Mouse (Mus musculus): Measurements from ENCODE around the gene Hdgf.
A peak's percentile ranks its signal among the peaks of the same experiment; 100 is the strongest.

Gene Hdgf

GRCm38 (mm10) chr3:87945781-87946540 is 39.8 kb downstream of the Hdgf start:
- no peak for DNase-seq (ENCODE audit: low spot score)

DNA sequence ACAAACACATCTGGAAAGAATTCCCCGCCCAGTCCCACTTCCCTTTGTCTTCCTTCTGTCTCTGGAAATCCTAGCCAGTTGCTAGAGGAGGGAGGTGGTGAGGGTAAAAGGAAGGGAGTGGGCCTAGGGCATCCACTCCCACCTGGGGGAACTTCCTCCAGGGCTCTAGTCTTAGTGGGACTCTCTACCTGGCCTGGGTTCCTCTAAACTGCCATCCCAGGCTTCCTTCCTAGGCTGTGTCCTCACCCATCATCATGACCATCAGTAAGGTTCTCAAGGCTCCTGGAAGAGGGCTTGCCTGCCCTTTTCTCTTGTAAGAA is 40.4 kb downstream of the Hdgf start:
- DNase-seq (ENCODE audit: low spot score): no peak

- no peak for DNase-seq (ENCODE audit: low spot score)
Measured at GRCm38 (mm10) chr3:87947056-87947810, 41.1 kb downstream of the Hdgf start.

GRCm38 (mm10) chr3:87947811-87948199 is 41.7 kb downstream of the Hdgf start:
- DNase-seq (ENCODE audit: low spot score): peak; percentile 77

DNA sequence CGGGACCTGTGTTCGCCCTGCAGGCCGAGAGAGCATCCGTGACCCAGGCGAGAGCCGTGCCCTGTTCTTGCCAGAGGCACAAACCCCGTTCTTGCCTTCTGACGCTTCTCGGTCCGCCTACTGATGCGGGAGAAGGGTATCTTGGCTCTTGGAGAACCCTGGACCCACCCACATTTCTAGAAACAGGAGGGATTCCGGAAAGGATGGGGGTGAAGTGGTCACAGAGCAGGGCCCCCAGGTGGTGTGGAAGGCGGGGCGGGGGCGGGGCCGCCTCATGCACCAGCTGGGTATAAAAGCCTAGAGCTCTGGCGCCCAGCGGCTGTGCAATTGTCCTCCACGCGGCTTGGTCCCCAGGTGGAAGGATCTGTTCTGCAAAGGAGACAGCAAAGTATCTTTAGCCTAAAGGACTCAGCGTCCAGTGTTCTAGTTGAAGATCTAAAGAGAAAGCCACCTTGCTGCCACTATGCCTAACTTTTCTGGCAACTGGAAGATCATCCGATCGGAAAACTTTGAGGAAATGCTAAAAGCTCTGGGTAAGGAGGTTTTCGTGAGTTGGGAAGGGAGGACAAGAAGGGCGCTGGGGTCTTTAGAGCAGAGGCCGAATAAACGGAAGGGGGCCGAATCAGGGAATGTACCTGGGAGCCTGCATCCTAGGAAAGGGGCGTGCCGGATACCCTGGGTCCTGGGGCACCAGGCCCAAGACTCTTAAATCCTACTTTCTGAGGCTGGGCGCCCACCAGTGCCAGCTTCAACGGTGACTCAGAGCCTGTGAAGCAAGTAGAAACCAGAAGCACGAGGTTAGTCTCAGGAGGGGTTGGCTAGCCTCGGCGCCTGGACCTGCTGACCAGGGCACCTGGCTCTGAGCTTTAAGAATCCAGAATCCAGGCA is 42.5 kb downstream of the Hdgf start, which contains the start of gene Crabp2:
TSS of gene Crabp2 (plus strand) at position 289 of the 888 bp plus-strand sequence.
- DNase-seq (ENCODE audit: low spot score): peak; percentile 58

GRCm38 (mm10) chr3:87949266-87949954 is 43.3 kb downstream of the Hdgf start:
- DNase-seq (ENCODE audit: low spot score): no peak

- DNase-seq (ENCODE audit: low spot score): peak; percentile 82
Measured at GRCm38 (mm10) chr3:87949955-87950515, 43.9 kb downstream of the Hdgf start.

DNA sequence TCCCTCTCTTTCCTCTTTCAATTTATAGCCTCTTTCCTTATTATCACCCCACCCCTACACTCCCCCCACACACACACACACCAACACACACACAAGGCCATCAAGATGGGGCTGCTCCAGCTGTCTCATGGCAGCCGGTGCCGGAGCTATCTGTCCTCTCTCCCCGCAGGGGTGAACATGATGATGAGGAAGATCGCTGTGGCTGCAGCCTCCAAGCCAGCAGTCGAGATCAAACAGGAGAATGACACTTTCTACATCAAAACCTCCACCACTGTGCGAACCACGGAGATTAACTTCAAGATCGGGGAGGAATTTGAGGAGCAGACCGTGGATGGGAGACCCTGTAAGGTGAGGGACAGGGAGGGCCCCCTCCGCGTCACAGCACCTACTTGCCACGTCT is 45.8 kb downstream of the Hdgf start:
- no peak for DNase-seq (ENCODE audit: low spot score)

GRCm38 (mm10) chr3:87952440-87952839 is 46.3 kb downstream of the Hdgf start:
- DNase-seq (ENCODE audit: low spot score): peak; percentile 68

DNA sequence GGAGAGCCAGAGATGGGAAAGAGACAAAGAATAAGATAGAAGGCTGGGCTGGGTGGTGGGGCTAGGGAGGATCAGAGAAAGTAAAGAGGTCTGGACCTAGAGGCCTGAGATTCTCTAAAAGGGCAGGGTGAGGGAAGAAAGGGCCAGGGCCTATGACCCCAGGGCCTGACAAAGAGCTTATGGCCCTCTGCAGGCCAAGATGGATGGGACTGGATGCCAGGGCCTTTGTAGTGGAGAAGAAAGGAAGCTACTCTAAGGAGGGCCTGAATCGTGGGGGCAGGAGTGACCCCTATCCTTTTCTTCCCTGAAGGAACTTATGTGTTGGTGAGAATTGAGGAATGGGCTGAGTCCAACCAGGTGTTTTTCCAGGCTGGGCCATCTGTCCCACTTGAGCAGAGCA is 51.9 kb downstream of the Hdgf start:
- no peak for DNase-seq (ENCODE audit: low spot score)

- no peak for DNase-seq (ENCODE audit: low spot score)
Measured at GRCm38 (mm10) chr3:87958476-87958875, 52.4 kb downstream of the Hdgf start.

- no peak for DNase-seq (ENCODE audit: low spot score)
Measured at GRCm38 (mm10) chr3:87958967-87959366, 52.8 kb downstream of the Hdgf start.

DNA sequence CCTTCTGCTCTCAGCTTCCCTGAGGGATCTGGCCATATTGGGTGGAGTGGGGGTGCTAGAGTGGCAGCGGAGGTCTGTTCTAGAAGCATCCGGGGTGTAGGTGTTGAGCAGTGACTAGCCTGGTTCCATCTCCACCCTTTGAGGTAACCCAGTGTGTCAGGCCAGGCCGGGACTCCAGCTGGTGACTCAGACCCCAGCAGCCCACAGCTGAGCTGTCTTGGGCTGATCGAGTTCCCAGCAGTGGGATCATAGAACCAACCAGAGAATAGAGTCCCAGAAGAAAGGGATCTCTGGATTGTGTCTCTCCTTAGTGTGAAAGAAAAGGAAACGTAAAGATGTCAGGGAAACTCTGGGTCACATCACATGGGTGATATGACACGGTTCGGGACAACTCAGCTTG is 53.2 kb downstream of the Hdgf start:
- no peak for DNase-seq (ENCODE audit: low spot score)

DNA sequence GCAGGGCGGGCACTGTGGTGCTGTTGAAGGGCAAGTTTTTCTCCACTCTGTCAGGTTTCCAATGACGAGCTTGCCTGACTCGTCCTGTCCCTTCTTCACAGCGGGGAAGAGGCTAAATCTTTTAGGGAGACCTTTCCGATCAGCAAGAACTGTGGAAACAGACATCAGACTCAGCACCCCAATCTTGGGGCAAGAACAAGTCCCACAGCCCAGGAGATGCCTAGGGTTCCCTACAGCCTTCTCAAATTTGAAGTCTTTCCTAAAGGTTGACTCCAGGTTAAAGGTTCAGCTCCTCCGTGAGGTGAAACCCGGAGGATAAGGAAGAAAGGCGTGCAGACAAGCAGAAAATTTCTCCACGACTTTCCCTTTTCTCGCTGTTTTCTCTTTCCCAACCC is 54.1 kb downstream of the Hdgf start:
- DNase-seq (ENCODE audit: low spot score): no peak

DNA sequence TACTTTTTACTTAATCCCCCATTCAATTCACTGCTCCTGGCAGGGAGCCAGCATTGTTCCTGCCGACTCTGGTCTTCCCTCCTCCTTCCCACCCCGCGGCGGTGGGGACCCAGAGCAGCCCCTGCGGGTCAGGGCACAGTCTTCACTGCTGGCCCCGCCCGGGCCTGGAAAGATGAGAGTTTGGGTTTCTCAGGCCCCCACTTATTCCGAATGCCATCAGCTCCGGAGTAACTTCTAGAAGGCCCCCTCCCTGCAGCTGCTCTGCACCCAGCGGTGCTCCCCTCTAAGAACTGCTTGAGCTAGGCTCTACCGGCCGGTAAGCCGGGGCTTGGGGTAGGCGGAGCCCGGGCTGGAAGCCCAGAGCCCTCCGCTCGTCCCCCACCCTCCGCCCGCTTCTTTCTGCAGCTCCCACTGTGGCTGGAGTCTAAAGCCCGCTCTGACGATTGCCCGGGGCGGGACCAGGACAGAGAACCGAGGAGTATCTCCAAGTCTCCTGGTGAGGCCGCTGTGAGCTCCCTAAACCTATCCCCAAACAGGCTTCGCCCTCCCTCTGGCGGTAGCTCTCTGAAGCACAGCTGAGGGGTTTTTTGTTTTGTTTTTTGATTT is 54.6 kb downstream of the Hdgf start:
- DNase-seq (ENCODE audit: low spot score): peak; percentile 92

Measured in yolk sac, embryonic 10.5 days (tissue).